Mouse (Mus musculus): ENCODE data around the gene Cep170b. TPM values are rescaled to one million over a fixed set of nuclear protein-coding genes. Genes with fewer than 3 reads are reported as not detected.

Gene Cep170b
- polyA plus RNA-seq, 1 experiment from 2014 or later: 36.0 TPM

- Histone ChIP-seq H3K9ac (ENCODE audit: low read depth, low read length) (no peak overlapping the region), H3K27ac (ENCODE audit: low read length) (no peak overlapping the region), H3K36me3 (ENCODE audit: control insufficient read depth, insufficient read depth, low read length) (peaks cover 30% of the 10 kb centered on the region), H3K4me3 (ENCODE audit: low read depth, low read length) (no peak overlapping the region), H3K4me2 (ENCODE audit: low read length) (no peak overlapping the region), H3K27me3 (ENCODE audit: control insufficient read depth, insufficient read depth, low read depth, low read length) (no peaks in the 10 kb centered on the region), H3K9me3 (replicated peaks; ENCODE audit: control insufficient read depth, low read length, poor library complexity, severe bottlenecking) (no peaks in the 10 kb centered on the region), H3K4me1 (ENCODE audit: control insufficient read depth, insufficient read depth, low read length) (peaks cover 2% of the 10 kb centered on the region)
- WGBS: 93% methylated on average over 10 of the region's 10 CpGs
- no peak for ATAC-seq
Measured at GRCm38 (mm10) chr12:112732591-112732990, 12.3 kb downstream of the Cep170b start.

DNA sequence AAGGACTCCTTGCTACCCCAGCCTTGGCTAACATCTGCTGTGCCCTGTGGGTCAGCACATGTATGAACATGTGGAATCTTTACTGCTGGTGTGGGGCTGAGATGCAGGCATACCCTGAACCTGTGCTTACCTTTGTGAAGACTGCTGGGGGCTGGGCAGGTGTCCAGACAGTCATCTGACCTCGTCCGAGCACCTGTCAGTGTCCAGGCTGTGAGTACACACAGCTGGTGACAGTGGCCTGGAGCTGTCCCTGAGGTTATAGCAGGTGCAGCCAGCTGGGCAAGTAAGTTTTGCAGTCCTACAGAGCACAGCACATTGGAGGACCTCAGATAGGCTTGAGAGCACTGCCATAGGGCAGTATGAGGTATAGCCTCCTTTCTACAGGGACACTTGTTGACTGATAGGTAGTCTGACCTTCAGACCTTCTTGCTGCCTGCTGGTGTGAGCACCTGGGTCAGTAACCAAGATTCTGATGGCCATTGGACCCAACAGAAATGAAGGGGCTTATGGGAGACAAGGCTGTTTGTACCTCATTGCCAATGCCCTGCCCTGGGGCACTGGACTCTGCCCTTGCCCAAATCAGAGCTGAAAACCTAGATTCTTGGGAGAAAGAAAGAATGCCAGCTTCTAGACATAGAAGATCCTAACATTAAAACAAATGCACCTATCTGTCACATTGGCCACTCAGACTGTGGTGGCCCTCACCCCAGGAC lies 14.0 kb downstream of the Cep170b start:
- H3K4me1 ChIP-seq (ENCODE audit: control insufficient read depth, insufficient read depth, low read length): no peaks in the 10 kb centered on the region
- peaks cover 38% of the 10 kb centered on the region for H3K36me3 ChIP-seq (ENCODE audit: control insufficient read depth, insufficient read depth, low read length)
- H3K27ac ChIP-seq (ENCODE audit: low read length): no peak overlapping the region
- H3K9me3 ChIP-seq (replicated peaks; ENCODE audit: control insufficient read depth, low read length, poor library complexity, severe bottlenecking): no peaks in the 10 kb centered on the region
- no peaks in the 10 kb centered on the region for H3K27me3 ChIP-seq (ENCODE audit: control insufficient read depth, insufficient read depth, low read depth, low read length)
- no peak overlapping the region for H3K9ac ChIP-seq (ENCODE audit: low read depth, low read length)
- H3K4me2 ChIP-seq (ENCODE audit: low read length): no peak overlapping the region
- H3K4me3 ChIP-seq (ENCODE audit: low read depth, low read length): no peak overlapping the region
- no peak for ATAC-seq
- 88% methylated on average over 2 of the region's 2 CpGs for WGBS

DNA sequence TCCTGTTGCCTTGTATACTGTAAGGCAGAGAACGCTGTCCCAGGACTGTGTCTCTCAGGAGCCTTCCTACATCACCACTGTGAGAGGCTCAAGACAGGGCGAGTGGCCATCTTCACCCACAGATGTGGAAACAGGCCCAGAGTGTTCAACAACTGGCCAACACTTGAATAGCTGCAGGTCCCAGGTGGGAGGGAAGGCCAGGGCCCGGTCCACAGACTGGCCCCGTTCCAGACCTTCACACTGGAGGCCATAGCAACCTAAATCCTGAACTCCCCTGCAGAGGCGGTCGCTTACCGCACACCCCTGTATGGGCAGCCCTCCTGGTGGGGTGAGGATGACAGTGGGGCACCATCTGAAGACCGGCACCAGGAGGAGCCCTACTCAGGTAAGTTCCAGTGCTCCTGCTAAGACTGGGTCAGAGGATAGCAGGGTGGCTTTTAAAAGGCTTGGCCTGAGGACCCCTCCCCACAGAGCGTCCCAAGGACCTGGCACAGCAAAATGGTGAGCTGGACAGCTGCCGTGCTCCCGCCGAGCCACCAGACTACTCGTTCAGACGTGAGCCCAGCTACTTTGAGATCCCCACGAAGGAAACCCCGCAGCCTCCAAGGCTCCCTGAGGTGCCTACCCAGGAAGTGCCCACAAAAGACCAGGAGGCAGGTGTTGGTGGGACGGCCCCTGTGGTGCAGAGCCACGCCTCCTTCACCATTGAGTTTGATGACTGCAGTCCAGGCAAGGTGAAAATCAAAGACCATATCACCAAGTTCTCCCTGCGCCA lies 14.8 kb downstream of the Cep170b start:
- Histone ChIP-seq H3K36me3 (ENCODE audit: control insufficient read depth, insufficient read depth, low read length) (peaks cover 41% of the 10 kb centered on the region), H3K27me3 (ENCODE audit: control insufficient read depth, insufficient read depth, low read depth, low read length) (no peaks in the 10 kb centered on the region), H3K9me3 (replicated peaks; ENCODE audit: control insufficient read depth, low read length, poor library complexity, severe bottlenecking) (no peaks in the 10 kb centered on the region)

GRCm38 (mm10) chr12:112735896-112736635 lies 15.8 kb downstream of the Cep170b start:
- no peaks in the 10 kb centered on the region for H3K4me1 ChIP-seq (ENCODE audit: control insufficient read depth, insufficient read depth, low read length)
- ATAC-seq: no peak
- whole genome bisulfite sequencing: 84% methylated on average over 29 of the region's 29 CpGs
- H3K4me2 ChIP-seq (ENCODE audit: low read length): no peak overlapping the region
- H3K27ac ChIP-seq (ENCODE audit: low read length): no peak overlapping the region
- H3K9ac ChIP-seq (ENCODE audit: low read depth, low read length): no peak overlapping the region
- H3K9me3 ChIP-seq (replicated peaks; ENCODE audit: control insufficient read depth, low read length, poor library complexity, severe bottlenecking): no peaks in the 10 kb centered on the region
- H3K36me3 ChIP-seq (ENCODE audit: control insufficient read depth, insufficient read depth, low read length): peaks cover 50% of the 10 kb centered on the region
- no peak overlapping the region for H3K4me3 ChIP-seq (ENCODE audit: low read depth, low read length)
- no peaks in the 10 kb centered on the region for H3K27me3 ChIP-seq (ENCODE audit: control insufficient read depth, insufficient read depth, low read depth, low read length)

More for the DNA sequence above, 14.8 kb downstream of the Cep170b start:
- WGBS: 87% methylated on average over 19 of the region's 19 CpGs
- H3K4me2 ChIP-seq (ENCODE audit: low read length): no peak overlapping the region
- no peak overlapping the region for H3K27ac ChIP-seq (ENCODE audit: low read length)
- no peak for ATAC-seq
- no peak overlapping the region for H3K4me3 ChIP-seq (ENCODE audit: low read depth, low read length)
- no peak overlapping the region for H3K9ac ChIP-seq (ENCODE audit: low read depth, low read length)
- no peaks in the 10 kb centered on the region for H3K4me1 ChIP-seq (ENCODE audit: control insufficient read depth, insufficient read depth, low read length)

GRCm38 (mm10) chr12:112736636-112736925 lies 16.3 kb downstream of the Cep170b start:
- peaks cover 50% of the 10 kb centered on the region for H3K36me3 ChIP-seq (ENCODE audit: control insufficient read depth, insufficient read depth, low read length)
- no peak overlapping the region for H3K4me2 ChIP-seq (ENCODE audit: low read length)
- H3K4me1 ChIP-seq (ENCODE audit: control insufficient read depth, insufficient read depth, low read length): no peaks in the 10 kb centered on the region
- no peak for ATAC-seq
- 90% methylated on average over 10 of the region's 10 CpGs for WGBS
- no peak overlapping the region for H3K27ac ChIP-seq (ENCODE audit: low read length)
- H3K4me3 ChIP-seq (ENCODE audit: low read depth, low read length): no peak overlapping the region
- no peaks in the 10 kb centered on the region for H3K9me3 ChIP-seq (replicated peaks; ENCODE audit: control insufficient read depth, low read length, poor library complexity, severe bottlenecking)
- no peaks in the 10 kb centered on the region for H3K27me3 ChIP-seq (ENCODE audit: control insufficient read depth, insufficient read depth, low read depth, low read length)
- no peak overlapping the region for H3K9ac ChIP-seq (ENCODE audit: low read depth, low read length)

- Histone ChIP-seq H3K9me3 (replicated peaks; ENCODE audit: control insufficient read depth, low read length, poor library complexity, severe bottlenecking) (no peaks in the 10 kb centered on the region), H3K27ac (ENCODE audit: low read length) (no peak overlapping the region), H3K36me3 (ENCODE audit: control insufficient read depth, insufficient read depth, low read length) (peaks cover 50% of the 10 kb centered on the region), H3K9ac (ENCODE audit: low read depth, low read length) (no peak overlapping the region), H3K4me1 (ENCODE audit: control insufficient read depth, insufficient read depth, low read length) (no peaks in the 10 kb centered on the region), H3K27me3 (ENCODE audit: control insufficient read depth, insufficient read depth, low read depth, low read length) (no peaks in the 10 kb centered on the region), H3K4me3 (ENCODE audit: low read depth, low read length) (no peak overlapping the region), H3K4me2 (ENCODE audit: low read length) (no peak overlapping the region)
- no peak for ATAC-seq
- WGBS: 95% methylated on average over 7 of the region's 7 CpGs
Measured at GRCm38 (mm10) chr12:112737081-112737480, 16.8 kb downstream of the Cep170b start.

DNA sequence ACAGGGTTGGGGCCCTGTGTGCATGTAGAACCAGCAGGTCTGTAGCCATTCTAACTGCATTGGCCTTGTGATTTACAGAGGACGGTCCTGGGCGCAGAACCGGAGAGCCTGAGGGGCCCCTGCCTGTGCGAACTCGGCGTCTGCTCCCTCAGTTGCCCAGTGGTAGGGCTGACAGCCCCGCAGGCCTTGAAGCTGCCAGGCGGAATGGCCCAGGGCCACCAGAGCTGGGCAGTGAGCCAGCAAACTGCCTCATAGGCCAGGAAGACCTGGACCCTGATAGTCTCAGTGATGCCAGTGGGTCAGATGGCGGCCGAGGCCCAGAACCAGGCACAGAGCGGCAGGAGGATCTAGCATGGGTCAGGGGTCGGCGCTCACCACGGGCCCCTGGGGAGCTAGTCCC lies 17.5 kb downstream of the Cep170b start:
- Histone ChIP-seq H3K36me3 (ENCODE audit: control insufficient read depth, insufficient read depth, low read length) (peaks cover 50% of the 10 kb centered on the region), H3K4me2 (ENCODE audit: low read length) (no peak overlapping the region), H3K4me1 (ENCODE audit: control insufficient read depth, insufficient read depth, low read length) (no peaks in the 10 kb centered on the region), H3K9me3 (replicated peaks; ENCODE audit: control insufficient read depth, low read length, poor library complexity, severe bottlenecking) (no peaks in the 10 kb centered on the region), H3K27ac (ENCODE audit: low read length) (no peak overlapping the region), H3K9ac (ENCODE audit: low read depth, low read length) (no peak overlapping the region), H3K4me3 (ENCODE audit: low read depth, low read length) (no peak overlapping the region), H3K27me3 (ENCODE audit: control insufficient read depth, insufficient read depth, low read depth, low read length) (no peaks in the 10 kb centered on the region)
- no peak for ATAC-seq
- 90% methylated on average over 14 of the region's 14 CpGs for WGBS

GRCm38 (mm10) chr12:112738281-112739022 lies 18.2 kb downstream of the Cep170b start:
- WGBS: 90% methylated on average over 31 of the region's 31 CpGs
- Histone ChIP-seq H3K4me3 (ENCODE audit: low read depth, low read length) (no peak overlapping the region), H3K27ac (ENCODE audit: low read length) (no peak overlapping the region), H3K4me1 (ENCODE audit: control insufficient read depth, insufficient read depth, low read length) (no peaks in the 10 kb centered on the region), H3K9me3 (replicated peaks; ENCODE audit: control insufficient read depth, low read length, poor library complexity, severe bottlenecking) (no peaks in the 10 kb centered on the region), H3K36me3 (ENCODE audit: control insufficient read depth, insufficient read depth, low read length) (peaks cover 47% of the 10 kb centered on the region), H3K4me2 (ENCODE audit: low read length) (no peak overlapping the region), H3K9ac (ENCODE audit: low read depth, low read length) (no peak overlapping the region), H3K27me3 (ENCODE audit: control insufficient read depth, insufficient read depth, low read depth, low read length) (no peaks in the 10 kb centered on the region)
- no peak for ATAC-seq

Measured in midbrain, embryonic 16.5 days (tissue).